Mouse (Mus musculus): Measurements from ENCODE around the gene Gabrd.

DNA sequence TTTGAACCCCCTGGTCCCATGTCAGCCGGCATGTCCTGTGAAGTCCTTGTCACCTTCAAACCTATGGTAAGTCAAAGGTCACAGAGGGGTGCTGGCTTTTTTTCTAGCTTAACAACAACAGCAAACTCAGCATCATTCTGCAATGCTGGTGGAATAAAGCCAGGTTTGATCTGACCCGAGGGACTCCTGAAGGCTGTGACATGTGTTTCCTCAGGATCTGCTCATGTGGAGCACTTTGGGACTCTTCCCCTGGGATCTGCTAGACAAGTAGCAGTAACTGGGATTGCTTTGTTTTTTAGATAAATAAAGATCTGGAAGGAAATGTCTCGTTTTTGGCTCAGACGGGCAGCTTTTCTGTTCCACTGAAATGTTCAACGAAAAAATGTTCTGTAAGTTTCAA lies 36.1 kb upstream of the Gabrd start:
- TF ChIP-seq CTCF (IDR thresholded peaks at IDR 0.05; ENCODE audit: insufficient read depth, low read length) (no peak), POLR2A (IDR thresholded peaks at IDR 0.05; ENCODE audit: borderline replicate concordance, extremely low read depth, low read depth, low read length) (no peak)

All from lung, adult 2 months (tissue).